Mouse (Mus musculus) cortical plate, adult 2 months (tissue): ENCODE data around the gene Usp12.

Experiments
- CTCF ChIP-seq: fragments of 200-500 bp; IDR thresholded peaks from 2 replicates; pipeline ENCODE4 v1.5.1; 2011; ENCODE audit warnings: mild to moderate bottlenecking, control low read depth, low read length; ENCODE audit not compliant: insufficient read depth; ENCODE audit errors: extremely low read depth
- POLR2A ChIP-seq: fragments of 200-500 bp; IDR thresholded peaks from 2 replicates; pipeline ENCODE4 v1.6.1; 2011; ENCODE audit warnings: mild to moderate bottlenecking, low read length, control low read depth; ENCODE audit not compliant: insufficient read depth; ENCODE audit errors: extremely low read depth

GRCm38 (mm10) chr5:146834959-146835358 lies 40.2 kb upstream of the Usp12 start:
- no peak for TF ChIP-seq POLR2A
- no peak for TF ChIP-seq CTCF
